Mouse (Mus musculus): ENCODE data around the gene Tmprss13.

GRCm38 (mm10) chr9:45272213-45272612 lies 46.7 kb upstream of the Tmprss13 start:
- TF ChIP-seq POLR2A (IDR thresholded peaks at IDR 0.05; ENCODE audit: insufficient read depth, low read depth, low read length) (no peak), CTCF (IDR thresholded peaks at IDR 0.05; ENCODE audit: insufficient read depth, low read depth, low read length) (no peak)
